Mouse (Mus musculus): ENCODE results near the gene Mon2. TPM values are rescaled to one million over a fixed set of nuclear protein-coding genes. Genes with fewer than 3 reads are reported as not detected.
A peak's percentile ranks its signal among the peaks of the same experiment; 100 is the strongest.

The Mon2 gene
- 10 to 100 TPM; 90.8 to 92.6 TPM for total RNA-seq (2021)
- long read RNA-seq, full-length matches to known transcripts = 11 of 25 reads
- long read RNA-seq, partial matches to known transcripts = 4 of 25 reads
- long read RNA-seq, other reads (novel, unspliced or antisense) = 10 of 25 reads

GRCm38 (mm10) chr10:123076245-123077023, at the start of gene Mon2:
Gene Mon2, minus strand, starts transcription at chr10:123076505.
- DNase-seq (ENCODE audit: low spot score in 2 of 2) = peak; percentile 94 to 97

DNA sequence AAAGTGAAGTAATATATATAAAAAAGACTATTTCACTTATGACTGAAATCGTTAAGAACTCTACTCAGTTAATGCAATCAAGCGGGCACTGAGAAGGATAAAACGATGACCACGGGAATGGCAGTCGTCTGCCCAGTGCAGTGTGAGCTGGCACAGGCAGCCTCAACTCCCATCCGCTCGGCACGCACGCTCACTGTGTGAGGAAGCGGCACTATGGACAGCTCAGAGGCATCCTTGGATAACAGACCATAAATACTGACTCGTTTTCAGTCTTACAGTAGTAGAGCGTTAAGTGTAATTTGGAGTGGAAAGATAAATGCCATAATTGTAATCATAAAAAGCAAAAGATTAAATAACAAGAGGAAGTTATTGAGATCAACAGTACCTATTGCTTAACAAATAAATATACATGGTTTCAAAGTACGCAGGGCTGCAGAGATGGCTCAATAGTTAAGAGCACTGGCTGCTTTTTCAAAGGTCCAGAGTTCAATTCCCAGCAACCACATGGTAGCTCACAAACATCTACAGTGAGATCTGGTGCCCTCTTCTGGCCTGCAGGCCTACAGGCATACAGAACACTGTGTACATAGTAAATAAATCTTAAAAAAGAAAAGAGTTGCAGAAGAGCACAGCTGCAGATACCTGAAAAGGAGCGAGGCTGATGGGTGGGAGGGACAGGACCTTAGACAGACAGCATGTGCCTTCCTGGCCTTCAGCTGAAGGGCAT, 44.5 kb upstream of the Mon2 start:
- no peak for DNase-seq (ENCODE audit: low spot score in 2 of 2)

DNA sequence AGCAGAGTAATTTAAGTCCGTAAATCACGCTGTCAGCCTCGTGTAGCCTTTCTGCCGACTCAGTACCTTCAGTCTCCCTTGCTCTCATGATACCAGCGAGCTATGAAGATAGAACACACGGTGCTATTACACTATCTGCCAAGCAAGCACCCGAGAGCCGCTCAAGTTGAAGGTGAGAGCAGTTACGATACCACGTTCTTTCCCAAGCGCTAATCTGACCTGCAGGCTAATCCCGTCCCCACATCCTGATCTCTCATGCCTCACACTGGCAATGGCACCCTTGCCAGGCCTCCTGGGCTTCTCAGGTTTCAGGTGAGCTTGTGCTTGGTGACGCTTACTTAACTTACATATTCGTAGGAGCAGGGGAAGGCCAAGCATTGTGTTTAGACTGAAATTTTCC, 40.6 kb upstream of the Mon2 start:
- DNase-seq (ENCODE audit: low spot score in 2 of 2) = no peak

DNA sequence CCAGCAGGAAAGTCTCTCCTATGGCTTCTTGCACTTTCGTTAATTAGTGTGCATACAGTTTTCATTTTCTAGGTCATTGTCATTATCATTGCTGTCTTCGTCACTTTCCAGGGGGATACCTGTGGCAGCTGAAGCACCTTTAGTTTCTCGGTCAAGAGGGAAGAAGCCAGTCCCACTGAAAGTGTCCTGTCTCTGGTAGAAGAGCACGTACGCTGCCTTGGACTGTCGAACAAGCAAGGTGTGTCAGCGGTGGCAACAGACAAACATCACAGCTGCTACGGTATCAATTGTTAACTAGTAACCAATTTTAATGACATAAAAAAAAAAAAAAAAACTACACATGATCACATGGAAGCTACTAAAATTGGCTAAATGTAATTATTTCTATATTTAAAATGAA, 37.2 kb upstream of the Mon2 start:
- no peak for DNase-seq (ENCODE audit: low spot score in 2 of 2)

DNA sequence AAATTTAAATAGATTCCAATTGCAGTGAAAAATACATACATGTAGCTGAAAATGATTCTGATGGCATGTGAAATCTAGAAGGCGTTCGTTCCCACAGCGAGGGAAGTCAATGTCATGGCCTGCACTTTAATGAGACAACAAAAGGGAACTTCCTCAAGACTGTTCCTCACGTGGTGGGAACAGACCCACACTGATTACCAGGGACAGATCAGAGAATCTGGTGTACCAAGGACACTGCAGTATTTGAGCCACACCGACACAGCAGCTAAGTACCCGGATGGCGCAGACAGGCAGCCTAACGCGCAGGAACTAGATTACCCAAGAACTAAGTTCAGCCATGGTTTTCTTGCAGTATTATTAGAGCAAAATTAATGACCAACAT, 36.5 kb upstream of the Mon2 start:
- DNase-seq (ENCODE audit: low spot score in 2 of 2) = no peak

DNA sequence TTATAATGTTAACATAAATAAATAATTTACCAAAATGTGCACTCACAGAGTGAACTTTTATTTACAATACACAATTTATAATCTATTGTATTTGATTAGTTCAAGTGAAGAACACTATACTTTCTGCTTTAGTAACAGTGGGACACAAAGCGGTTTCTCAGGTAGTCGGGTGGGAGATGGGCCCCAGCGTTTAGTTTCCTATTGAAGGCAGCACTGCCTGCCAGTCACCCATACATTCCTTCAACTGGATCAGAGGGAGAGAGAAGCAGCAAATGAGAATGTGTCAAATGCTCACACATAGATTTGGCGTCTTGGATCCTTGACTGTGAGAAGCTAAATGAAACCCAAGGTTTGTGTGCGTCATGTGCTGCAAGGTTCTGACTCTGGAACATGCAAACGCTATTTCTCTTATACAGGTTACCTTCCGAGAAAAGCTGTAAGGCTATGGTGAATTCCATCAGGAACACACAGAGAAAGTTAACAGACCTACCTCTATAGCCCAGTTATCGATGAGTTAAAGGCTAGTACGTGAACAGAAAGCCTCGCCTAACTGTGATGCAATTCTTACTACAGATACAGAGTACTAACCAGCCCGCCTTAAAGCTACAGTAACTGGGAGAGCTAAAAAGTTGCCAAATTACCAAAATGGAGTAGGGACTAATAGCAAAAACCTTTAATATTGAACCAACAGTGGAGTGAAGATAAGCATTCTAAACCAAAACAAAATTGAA, 35.9 kb upstream of the Mon2 start:
- no peak for DNase-seq (ENCODE audit: low spot score in 2 of 2)

DNA sequence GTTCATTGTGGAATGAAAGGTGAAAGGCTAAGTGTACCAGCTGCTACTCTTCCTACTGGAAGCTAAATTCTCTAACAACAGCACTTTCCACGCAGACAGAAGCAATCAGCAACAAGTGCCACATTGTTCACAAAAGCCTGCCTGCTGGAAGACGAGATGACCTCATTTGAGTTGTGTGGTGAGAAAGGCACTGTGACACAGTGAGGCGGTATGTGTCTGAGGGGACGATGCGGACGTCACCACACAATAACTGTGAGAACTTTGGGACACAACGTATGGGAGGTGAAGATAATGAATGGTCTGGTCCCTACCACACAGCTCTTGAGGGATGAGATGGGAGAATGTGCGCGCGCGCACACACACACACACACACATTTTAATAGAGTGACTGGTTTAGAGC, 34.2 kb upstream of the Mon2 start:
- no peak for DNase-seq (ENCODE audit: low spot score in 2 of 2)

- DNase-seq (ENCODE audit: low spot score in 2 of 2) = peak in 1 of 2 experiments; percentile 30
Observed at GRCm38 (mm10) chr10:123108527-123108926, 32.2 kb upstream of the Mon2 start.

GRCm38 (mm10) chr10:123108121-123108520, 31.8 kb upstream of the Mon2 start:
- no peak for DNase-seq (ENCODE audit: low spot score in 2 of 2)

- no peak for DNase-seq (ENCODE audit: low spot score in 2 of 2)
Observed at GRCm38 (mm10) chr10:123101303-123101702, 25.0 kb upstream of the Mon2 start.

GRCm38 (mm10) chr10:123100584-123100983, 24.3 kb upstream of the Mon2 start:
- no peak for DNase-seq (ENCODE audit: low spot score in 2 of 2)

GRCm38 (mm10) chr10:123094504-123094903, 18.2 kb upstream of the Mon2 start:
- DNase-seq (ENCODE audit: low spot score in 2 of 2) = no peak

DNA sequence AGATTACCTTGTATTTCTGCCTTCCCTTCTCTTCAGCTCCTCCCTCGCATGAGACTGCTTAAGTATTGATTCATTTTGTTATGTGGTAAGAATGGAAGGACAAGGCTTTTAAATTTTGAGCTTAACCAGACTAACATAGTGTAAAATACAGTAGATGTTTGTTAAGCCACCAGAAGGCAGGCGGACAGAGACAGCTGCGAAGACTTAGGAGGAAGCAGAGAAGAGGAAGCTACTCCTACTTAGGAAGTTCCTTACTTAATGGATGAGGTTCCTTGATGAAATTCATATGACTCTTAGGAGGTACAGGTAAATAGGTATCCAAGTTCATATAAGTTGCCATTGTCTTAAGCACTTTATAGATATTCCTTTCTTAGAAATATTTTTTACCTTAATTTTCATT, 16.3 kb upstream of the Mon2 start:
- DNase-seq (ENCODE audit: low spot score in 2 of 2) = no peak

- DNase-seq (ENCODE audit: low spot score in 2 of 2) = peak in 1 of 2 experiments; percentile 73
Observed at GRCm38 (mm10) chr10:123091737-123092136, 15.4 kb upstream of the Mon2 start.

DNA sequence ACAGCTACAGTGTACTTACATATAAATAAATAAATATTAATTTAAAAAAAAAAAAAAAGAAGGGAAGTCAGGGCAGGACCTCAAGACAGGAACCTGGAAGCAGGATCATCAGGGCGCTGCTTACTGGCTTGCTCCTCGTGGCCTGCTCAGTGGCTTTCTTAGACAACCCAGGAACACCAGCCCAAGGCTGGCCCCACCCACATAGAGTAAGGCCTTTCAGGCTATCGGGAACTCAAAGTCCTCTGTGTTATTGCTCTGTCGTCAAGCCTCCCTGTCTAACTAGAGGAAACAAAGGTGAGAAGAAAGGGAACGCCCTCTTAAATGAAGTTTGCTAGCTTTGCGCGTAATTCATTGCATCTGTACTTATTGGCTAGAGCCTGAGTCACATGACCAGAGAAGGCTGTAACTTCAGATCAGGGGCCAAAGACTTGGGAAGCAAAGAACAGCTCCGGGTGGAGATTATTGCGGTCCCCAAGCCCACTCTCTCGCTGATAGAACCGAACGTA, 13.2 kb upstream of the Mon2 start:
- DNase-seq (ENCODE audit: low spot score in 2 of 2) = no peak

GRCm38 (mm10) chr10:123086847-123087246, 10.5 kb upstream of the Mon2 start:
- no peak for DNase-seq (ENCODE audit: low spot score in 2 of 2)

DNA sequence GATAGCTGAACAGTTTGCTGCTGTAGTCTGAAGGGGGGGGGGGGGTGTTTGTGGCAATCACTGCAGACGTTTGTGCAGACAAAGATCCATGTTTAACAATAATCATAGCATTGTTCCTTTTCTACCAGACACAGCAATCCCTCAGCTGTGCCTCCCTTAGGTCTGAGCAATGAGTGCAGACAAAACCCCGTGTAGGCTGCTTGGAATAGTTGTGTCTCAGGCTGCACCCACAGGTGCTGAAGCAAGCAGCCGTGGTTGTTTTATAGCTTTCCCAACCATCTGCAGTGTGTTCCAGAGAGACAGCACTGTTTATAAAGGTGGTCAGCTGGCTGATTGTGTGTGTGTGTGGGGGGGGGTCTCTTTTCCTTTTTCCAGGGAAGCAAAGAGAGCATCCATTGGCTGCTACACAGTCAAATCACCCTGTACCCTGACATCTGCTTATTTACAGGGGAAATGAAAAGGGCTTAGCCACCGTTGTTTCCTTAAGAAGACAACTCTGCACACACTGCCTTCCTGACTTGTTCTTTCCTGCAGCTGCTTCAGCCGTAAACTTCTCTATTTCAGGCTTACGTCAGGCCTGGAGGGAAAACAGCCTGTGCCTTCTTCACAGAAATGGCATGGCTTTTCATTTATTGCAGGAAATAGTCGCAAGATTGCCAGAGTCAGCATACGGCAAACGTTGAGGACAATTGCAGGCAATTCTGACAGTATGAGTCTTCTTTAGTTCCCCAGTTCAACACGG, 8.8 kb upstream of the Mon2 start:
- DNase-seq (ENCODE audit: low spot score in 2 of 2) = peak; percentile 14 to 32

GRCm38 (mm10) chr10:123084307-123084706, 8.0 kb upstream of the Mon2 start:
- no peak for DNase-seq (ENCODE audit: low spot score in 2 of 2)

DNA sequence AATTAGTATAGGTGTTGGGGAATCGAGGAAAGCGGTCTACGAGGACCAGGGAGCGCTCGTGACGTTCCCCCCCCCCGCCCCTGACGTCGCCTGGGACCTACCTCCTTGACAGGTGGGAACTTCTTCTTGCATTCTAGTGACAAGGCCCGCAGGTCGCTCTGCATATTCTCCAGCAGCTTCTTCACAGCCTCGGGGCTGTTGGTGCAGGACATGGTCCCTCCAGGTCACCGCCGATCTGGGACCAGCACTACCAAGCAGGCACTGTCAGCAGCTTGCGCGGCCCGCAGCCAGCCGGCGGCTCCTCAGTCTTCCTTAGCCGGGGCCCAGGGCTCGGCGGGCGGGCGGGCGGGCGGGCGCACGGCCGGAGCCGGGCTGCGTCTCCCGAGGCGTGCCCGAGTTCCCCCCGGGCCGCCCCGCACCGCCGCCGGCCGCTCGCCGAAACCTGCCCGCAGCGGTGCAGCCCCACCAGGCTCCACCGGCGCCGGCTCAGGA, 508 bp downstream of the Mon2 start:
- peak in 1 of 2 experiments; percentile 13 for DNase-seq (ENCODE audit: low spot score in 2 of 2)

- DNase-seq (ENCODE audit: low spot score in 2 of 2) = no peak
Observed at GRCm38 (mm10) chr10:123071997-123072396, 4.3 kb downstream of the Mon2 start.

GRCm38 (mm10) chr10:123063021-123063420, 13.3 kb downstream of the Mon2 start:
- DNase-seq (ENCODE audit: low spot score in 2 of 2) = no peak
